Mouse (Mus musculus): ENCODE results near the gene 1500011B03Rik. TPM values are rescaled to one million over a fixed set of nuclear protein-coding genes. Genes with fewer than 3 reads are reported as not detected.

Gene 1500011B03Rik
- polyA plus RNA-seq, 1 experiment from 2014 or later = 110 TPM

- Histone ChIP-seq H3K4me2 (replicated peaks; ENCODE audit: low read depth) (peak overlapping the region; percentile 70), H3K27me3 (ENCODE audit: control insufficient read depth, insufficient read depth, low read length) (no peaks in the 10 kb centered on the region), H3K9ac (ENCODE audit: low read length) (peak overlapping the region; percentile 95), H3K36me3 (ENCODE audit: control insufficient read depth, insufficient read depth, low read length) (peaks cover 3% of the 10 kb centered on the region; the same call in 1 of the 2 replicates), H3K4me3 (ENCODE audit: low read depth, low read length) (peak overlapping the region; percentile 84), H3K9me3 (ENCODE audit: control insufficient read depth, low read length) (no peaks in the 10 kb centered on the region), H3K27ac (replicated peaks) (peak overlapping the region; percentile 93), H3K4me1 (replicated peaks; ENCODE audit: control insufficient read depth, insufficient read depth) (no peaks in the 10 kb centered on the region)
- ATAC-seq (ENCODE audit: low FRiP score, low TSS enrichment) (peak; percentile 91), DNase-seq (ENCODE audit: low spot score) (peak; percentile 89)
- under 1% methylated on average over 50 of the region's 50 CpGs for WGBS
- TF ChIP-seq CTCF (IDR thresholded peaks at IDR 0.05; ENCODE audit: low read depth) (no peak), EP300 (optimal IDR thresholded peaks at IDR 0.05) (no peak)
Observed at GRCm38 (mm10) chr5:114813525-114814181, 9.6 kb downstream of the 1500011B03Rik start.

- Histone ChIP-seq H3K36me3 (ENCODE audit: control insufficient read depth, insufficient read depth, low read length) (peaks cover 5% of the 10 kb centered on the region; the same call in 1 of the 2 replicates), H3K27me3 (ENCODE audit: control insufficient read depth, insufficient read depth, low read length) (no peaks in the 10 kb centered on the region), H3K9ac (ENCODE audit: low read length) (no peak overlapping the region), H3K9me3 (ENCODE audit: control insufficient read depth, low read length) (no peaks in the 10 kb centered on the region), H3K4me3 (ENCODE audit: low read depth, low read length) (no peak overlapping the region), H3K4me2 (replicated peaks; ENCODE audit: low read depth) (no peak overlapping the region), H3K4me1 (replicated peaks; ENCODE audit: control insufficient read depth, insufficient read depth) (no peaks in the 10 kb centered on the region), H3K27ac (replicated peaks) (no peak overlapping the region)
- WGBS = 92% methylated on average over 5 of the region's 5 CpGs
- TF ChIP-seq CTCF (IDR thresholded peaks at IDR 0.05; ENCODE audit: low read depth) (no peak), EP300 (optimal IDR thresholded peaks at IDR 0.05) (no peak)
- DNase-seq (ENCODE audit: low spot score) (no peak), ATAC-seq (ENCODE audit: low FRiP score, low TSS enrichment) (no peak)
Observed at GRCm38 (mm10) chr5:114809826-114810225, 13.4 kb downstream of the 1500011B03Rik start.

- 81% methylated on average over 10 of the region's 10 CpGs for WGBS
- H3K9me3 ChIP-seq (ENCODE audit: control insufficient read depth, low read length) = no peaks in the 10 kb centered on the region
- no peak overlapping the region for H3K27ac ChIP-seq (replicated peaks)
- H3K36me3 ChIP-seq (ENCODE audit: control insufficient read depth, insufficient read depth, low read length) = peaks cover 7% of the 10 kb centered on the region; the same call in 1 of the 2 replicates
- ATAC-seq (ENCODE audit: low FRiP score, low TSS enrichment) = no peak
- no peaks in the 10 kb centered on the region for H3K27me3 ChIP-seq (ENCODE audit: control insufficient read depth, insufficient read depth, low read length)
- no peak overlapping the region for H3K4me3 ChIP-seq (ENCODE audit: low read depth, low read length)
- H3K4me2 ChIP-seq (replicated peaks; ENCODE audit: low read depth) = no peak overlapping the region
- no peak overlapping the region for H3K9ac ChIP-seq (ENCODE audit: low read length)
- H3K4me1 ChIP-seq (replicated peaks; ENCODE audit: control insufficient read depth, insufficient read depth) = no peaks in the 10 kb centered on the region
- TF ChIP-seq CTCF (IDR thresholded peaks at IDR 0.05; ENCODE audit: low read depth) = no peak
- no peak for TF ChIP-seq EP300 (optimal IDR thresholded peaks at IDR 0.05)
- DNase-seq (ENCODE audit: low spot score) = peak; percentile 13
Observed at GRCm38 (mm10) chr5:114809181-114809756, 14.0 kb downstream of the 1500011B03Rik start.

- H3K4me1 ChIP-seq (replicated peaks; ENCODE audit: control insufficient read depth, insufficient read depth) = no peaks in the 10 kb centered on the region
- no peak overlapping the region for H3K9ac ChIP-seq (ENCODE audit: low read length)
- peaks cover 16% of the 10 kb centered on the region; the same call in 1 of the 2 replicates for H3K36me3 ChIP-seq (ENCODE audit: control insufficient read depth, insufficient read depth, low read length)
- H3K4me3 ChIP-seq (ENCODE audit: low read depth, low read length) = no peak overlapping the region
- ATAC-seq (ENCODE audit: low FRiP score, low TSS enrichment) (no peak), DNase-seq (ENCODE audit: low spot score) (no peak)
- TF ChIP-seq EP300 (optimal IDR thresholded peaks at IDR 0.05) (no peak), CTCF (IDR thresholded peaks at IDR 0.05; ENCODE audit: low read depth) (no peak)
- H3K27me3 ChIP-seq (ENCODE audit: control insufficient read depth, insufficient read depth, low read length) = no peaks in the 10 kb centered on the region
- H3K9me3 ChIP-seq (ENCODE audit: control insufficient read depth, low read length) = no peaks in the 10 kb centered on the region
- WGBS = 79% methylated on average over 8 of the region's 8 CpGs
- H3K4me2 ChIP-seq (replicated peaks; ENCODE audit: low read depth) = no peak overlapping the region
- H3K27ac ChIP-seq (replicated peaks) = no peak overlapping the region
Observed at GRCm38 (mm10) chr5:114808385-114808784, 14.9 kb downstream of the 1500011B03Rik start.

- no peak for DNase-seq (ENCODE audit: low spot score)
- Histone ChIP-seq H3K4me2 (replicated peaks; ENCODE audit: low read depth) (no peak overlapping the region), H3K9ac (ENCODE audit: low read length) (no peak overlapping the region), H3K36me3 (ENCODE audit: control insufficient read depth, insufficient read depth, low read length) (peaks cover 16% of the 10 kb centered on the region; the same call in 1 of the 2 replicates), H3K27ac (replicated peaks) (no peak overlapping the region), H3K4me1 (replicated peaks; ENCODE audit: control insufficient read depth, insufficient read depth) (no peaks in the 10 kb centered on the region), H3K4me3 (ENCODE audit: low read depth, low read length) (no peak overlapping the region), H3K9me3 (ENCODE audit: control insufficient read depth, low read length) (no peaks in the 10 kb centered on the region), H3K27me3 (ENCODE audit: control insufficient read depth, insufficient read depth, low read length) (no peaks in the 10 kb centered on the region)
- 74% methylated on average over 6 of the region's 6 CpGs for WGBS
- ATAC-seq (ENCODE audit: low FRiP score, low TSS enrichment) = no peak
- TF ChIP-seq CTCF (IDR thresholded peaks at IDR 0.05; ENCODE audit: low read depth) = no peak
- no peak for TF ChIP-seq EP300 (optimal IDR thresholded peaks at IDR 0.05)
Observed at GRCm38 (mm10) chr5:114807893-114808292, 15.4 kb downstream of the 1500011B03Rik start.

- no peaks in the 10 kb centered on the region for H3K27me3 ChIP-seq (ENCODE audit: control insufficient read depth, insufficient read depth, low read length)
- H3K27ac ChIP-seq (replicated peaks) = peak overlapping the region; percentile 63
- H3K36me3 ChIP-seq (ENCODE audit: control insufficient read depth, insufficient read depth, low read length) = peaks cover 16% of the 10 kb centered on the region; the same call in 1 of the 2 replicates
- DNase-seq (ENCODE audit: low spot score) (no peak), ATAC-seq (ENCODE audit: low FRiP score, low TSS enrichment) (peak; percentile 33; the same call in 1 of the 2 replicates)
- H3K9me3 ChIP-seq (ENCODE audit: control insufficient read depth, low read length) = no peaks in the 10 kb centered on the region
- no peak overlapping the region for H3K4me3 ChIP-seq (ENCODE audit: low read depth, low read length)
- H3K9ac ChIP-seq (ENCODE audit: low read length) = no peak overlapping the region
- WGBS = 37% methylated on average over 8 of the region's 8 CpGs
- TF ChIP-seq EP300 (optimal IDR thresholded peaks at IDR 0.05) (no peak), CTCF (IDR thresholded peaks at IDR 0.05; ENCODE audit: low read depth) (no peak)
- no peak overlapping the region for H3K4me2 ChIP-seq (replicated peaks; ENCODE audit: low read depth)
- H3K4me1 ChIP-seq (replicated peaks; ENCODE audit: control insufficient read depth, insufficient read depth) = no peaks in the 10 kb centered on the region
Observed at GRCm38 (mm10) chr5:114807468-114807867, 15.8 kb downstream of the 1500011B03Rik start.
